Mouse (Mus musculus) heart, postnatal 4 days (tissue): ENCODE data around the gene Rdh1. TPM values are rescaled to one million over a fixed set of nuclear protein-coding genes. Genes with fewer than 3 reads are reported as not detected.

Experiments used
- total RNA-seq, 2 experiments: library from RNA; stranded (reverse); gene quantifications; 2 replicates each; pipeline ENCODE4 v1.2.3; 2021

The Rdh1 gene
- total RNA-seq, 2 experiments from 2014 or later = 0.14 TPM

Other genes with a start within 250 kb of the Rdh1 start
- gene Ndufa4l2, start 244.8 kb upstream of the Rdh1 start, total RNA-seq = 10 to 100 TPM; 34.2 to 34.9 TPM
- gene Shmt2, start 237.3 kb upstream of the Rdh1 start, total RNA-seq = 10 to 100 TPM; 43.7 to 45.1 TPM
- under 1 TPM; 0.83 to 0.97 TPM for gene Nxph4, start 225.2 kb upstream of the Rdh1 start, total RNA-seq
- 10 to 100 TPM; 68.8 to 73.0 TPM for gene Lrp1, start 138.6 kb upstream of the Rdh1 start, total RNA-seq
- gene Stat6, start 116.7 kb upstream of the Rdh1 start, total RNA-seq = 10 to 100 TPM; 41.7 to 42.1 TPM
- 1 to 10 TPM; 8.9 TPM for gene Nemp1, start 92.8 kb upstream of the Rdh1 start, total RNA-seq
- gene Nab2, start 91.2 kb upstream of the Rdh1 start, total RNA-seq = 10 to 100 TPM; 13.5 to 14.9 TPM
- under 1 TPM; 0.10 to 0.36 TPM for gene Myo1a, start 54.6 kb upstream of the Rdh1 start, total RNA-seq
- not detected for gene Tac2, start 35.2 kb upstream of the Rdh1 start, total RNA-seq
- gene Zbtb39, start 20.2 kb upstream of the Rdh1 start, total RNA-seq = 1 to 10 TPM; 9.6 to 9.8 TPM
- gene Gpr182, start 8.0 kb upstream of the Rdh1 start, total RNA-seq = 1 to 10 TPM; 5.6 to 6.8 TPM
- gene Rdh16f1, start 66 bp downstream of the Rdh1 start, total RNA-seq = under 1 TPM in 1 of 2 experiments, not detected in 1; 0.14 TPM
- gene Rdh9, start 16.7 kb downstream of the Rdh1 start, total RNA-seq = under 1 TPM in 1 of 2 experiments, not detected in 1; 0.19 TPM
- not detected for gene Rdh16, start 41.4 kb downstream of the Rdh1 start, total RNA-seq
- not detected for gene Rdh19, start 90.2 kb downstream of the Rdh1 start, total RNA-seq
- gene Rdh16f2, start 106.8 kb downstream of the Rdh1 start, total RNA-seq = not detected
- gene Rdh7, start 129.1 kb downstream of the Rdh1 start, total RNA-seq = not detected
- gene Sdr9c7, start 138.8 kb downstream of the Rdh1 start, total RNA-seq = not detected
- gene Hsd17b6, start 247.9 kb downstream of the Rdh1 start, total RNA-seq = not detected